Mouse (Mus musculus) mesoderm, embryonic 11.5 days (tissue): Measurements from ENCODE around the gene Adgrv1.
"Not testable (repeated sequence)": the region's sequence is repeated elsewhere in the genome, so short reads cannot be mapped to it uniquely, and the experiment has no call there.

Experiments
- DNase-seq: peaks from one replicate; pipeline ENCODE4 v3.0.0-alpha.2; 2012; ENCODE audit warnings: low read depth, low spot score

Adgrv1 gene

DNA sequence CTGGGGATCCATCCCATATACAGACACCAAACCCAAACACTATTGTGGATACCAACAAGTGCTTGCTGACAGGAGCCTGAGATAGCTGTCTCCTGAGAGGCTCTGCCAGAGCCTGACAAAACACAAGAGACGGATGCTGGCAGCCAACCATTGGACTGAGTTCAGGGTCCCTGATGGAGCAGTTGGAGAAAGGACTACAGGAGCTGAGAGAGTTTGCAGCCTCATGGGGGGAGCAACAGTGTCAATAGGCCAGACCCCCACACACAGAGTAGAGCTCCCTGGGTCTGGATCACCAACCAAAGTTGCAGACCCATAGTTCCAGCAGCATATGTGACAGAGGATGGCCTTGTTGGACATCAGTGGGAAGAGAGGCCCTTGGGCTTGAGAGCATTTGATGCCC, 5.1 kb downstream of the Adgrv1 start:
- not testable (repeated sequence) for DNase-seq

DNA sequence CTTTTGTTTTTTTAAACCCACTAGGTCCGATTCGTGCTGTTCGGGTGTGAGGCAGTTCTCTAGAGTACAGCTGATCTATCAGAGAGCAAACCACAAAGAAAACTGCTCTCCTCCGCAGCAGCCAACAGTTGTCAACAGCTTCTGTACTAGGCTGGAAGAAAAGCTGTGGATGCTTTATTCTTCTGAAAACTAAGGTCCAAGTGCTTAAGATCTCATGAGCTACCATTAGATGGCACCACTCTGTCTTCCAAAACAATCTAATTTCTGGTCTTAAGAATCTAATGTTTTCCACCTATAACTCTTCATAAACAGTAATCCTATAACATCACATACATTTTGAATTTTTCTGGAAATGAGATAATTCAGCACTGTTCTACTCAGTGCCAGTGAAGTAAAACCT, 22.6 kb downstream of the Adgrv1 start:
- DNase-seq = no peak

DNA sequence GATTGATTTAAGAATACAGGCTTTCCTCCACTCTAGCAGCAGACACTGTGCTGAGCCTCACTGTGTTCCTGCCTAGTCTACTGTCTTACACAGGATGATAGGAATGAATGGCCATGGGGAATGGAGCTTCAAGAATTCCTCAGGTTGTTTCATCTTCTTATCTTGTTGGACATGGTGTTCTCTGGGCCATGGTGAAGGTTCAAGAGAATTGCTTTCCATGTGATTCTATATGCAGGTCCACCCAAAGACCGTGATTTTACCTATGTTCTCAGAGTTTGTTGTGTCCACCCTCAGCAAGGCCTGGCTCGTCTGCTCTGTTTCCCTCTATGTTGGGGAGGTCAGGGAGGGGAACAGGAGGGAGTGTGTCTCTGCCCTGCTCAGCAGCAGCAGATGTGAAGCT, 26.0 kb downstream of the Adgrv1 start:
- no peak for DNase-seq

DNA sequence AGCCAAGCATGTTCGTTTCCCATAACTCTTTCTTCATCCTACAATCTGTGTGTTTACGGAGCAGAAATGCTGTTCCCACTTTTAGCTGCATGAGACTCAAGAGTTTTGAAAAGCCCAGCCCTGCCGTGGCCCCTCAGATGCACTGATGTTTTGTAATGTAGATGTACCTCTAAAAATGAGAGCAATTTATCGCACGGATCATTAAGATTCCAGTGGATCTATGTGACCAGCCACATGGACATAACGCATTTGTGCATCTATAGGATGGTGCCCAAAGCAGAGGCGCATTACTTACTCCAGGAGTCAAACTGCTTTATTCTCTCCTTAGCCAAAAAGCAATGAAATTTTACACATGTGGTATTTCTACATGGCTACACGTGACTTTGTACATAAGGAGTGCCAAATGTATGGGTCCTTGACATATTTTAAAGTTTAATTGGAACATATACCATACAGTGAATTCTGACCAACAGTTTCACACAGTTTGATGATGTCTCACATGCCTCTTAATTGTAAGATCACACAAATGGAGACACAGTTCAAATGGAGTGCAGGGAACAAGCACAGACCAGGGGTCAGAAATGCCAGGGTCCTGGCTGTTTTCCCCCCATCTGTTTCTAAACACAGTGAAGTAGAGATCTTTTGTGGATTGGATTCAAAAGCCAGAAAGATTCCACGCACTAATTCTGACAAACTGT, 35.9 kb downstream of the Adgrv1 start:
- DNase-seq = peak; percentile 54

DNA sequence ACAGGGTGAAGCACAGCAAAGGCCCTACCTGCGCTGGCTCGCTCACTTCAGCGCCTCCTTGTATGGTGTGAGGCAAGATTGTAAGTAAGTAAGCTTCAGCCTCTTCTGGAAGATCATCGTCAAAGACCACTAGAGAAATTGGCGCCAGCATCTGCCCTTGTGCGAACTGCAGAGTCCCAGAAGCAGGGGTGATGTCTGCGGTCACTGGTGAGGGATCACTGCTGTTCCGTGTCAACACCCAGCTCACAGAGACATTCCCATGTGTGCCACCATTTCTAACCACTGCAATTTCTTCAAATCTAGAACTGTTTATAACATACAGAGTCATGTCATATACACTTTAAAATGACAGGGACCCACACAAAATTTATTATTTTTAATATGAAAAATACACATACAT, 54.3 kb downstream of the Adgrv1 start:
- DNase-seq = no peak

DNA sequence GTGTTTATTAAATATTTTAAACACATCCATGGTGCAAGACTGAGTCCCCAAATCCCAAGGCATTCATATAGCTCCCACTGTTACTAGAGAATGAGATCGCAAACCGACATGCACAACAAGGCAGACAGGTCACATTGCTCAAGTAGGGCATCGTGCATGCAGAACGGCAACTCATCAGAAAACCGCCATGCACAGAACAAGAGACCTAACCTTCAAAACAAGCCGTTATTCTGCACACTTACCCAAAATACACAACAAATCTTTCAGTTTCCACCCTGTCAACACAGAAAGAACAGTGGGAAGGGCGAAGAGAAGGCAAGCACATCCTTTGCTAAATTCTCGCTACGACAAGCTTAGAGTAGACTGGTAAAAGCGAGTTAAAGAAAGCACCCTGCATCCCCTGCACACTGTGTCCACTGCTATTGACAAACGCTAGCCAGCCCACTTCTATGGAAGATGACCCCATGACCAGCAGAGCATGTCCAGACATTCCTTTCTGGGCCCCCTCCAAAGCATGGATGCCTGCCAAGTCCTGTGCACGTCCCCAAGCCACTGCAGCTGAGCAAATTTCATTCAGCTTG, 62.6 kb downstream of the Adgrv1 start:
- DNase-seq = peak; percentile 77

DNA sequence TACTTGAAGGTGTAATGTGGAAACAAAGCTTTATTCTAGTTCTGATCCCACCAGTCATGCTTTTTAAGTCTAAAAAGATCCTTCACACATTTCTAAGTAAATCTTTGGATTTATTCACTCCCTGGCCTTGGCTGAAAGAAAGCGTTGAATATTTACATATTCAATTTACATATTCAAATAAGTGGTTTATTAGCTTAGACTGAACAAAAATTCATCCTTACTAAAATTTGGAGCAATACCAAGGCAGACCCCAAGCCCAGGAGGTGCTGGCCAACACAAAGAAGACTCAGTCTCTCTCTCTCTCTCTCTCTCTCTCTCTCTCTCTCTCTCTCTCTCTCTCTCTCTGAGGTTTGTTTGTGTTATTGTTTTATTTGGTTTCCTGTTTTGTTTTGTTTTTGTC, 82.9 kb downstream of the Adgrv1 start:
- no peak for DNase-seq

DNA sequence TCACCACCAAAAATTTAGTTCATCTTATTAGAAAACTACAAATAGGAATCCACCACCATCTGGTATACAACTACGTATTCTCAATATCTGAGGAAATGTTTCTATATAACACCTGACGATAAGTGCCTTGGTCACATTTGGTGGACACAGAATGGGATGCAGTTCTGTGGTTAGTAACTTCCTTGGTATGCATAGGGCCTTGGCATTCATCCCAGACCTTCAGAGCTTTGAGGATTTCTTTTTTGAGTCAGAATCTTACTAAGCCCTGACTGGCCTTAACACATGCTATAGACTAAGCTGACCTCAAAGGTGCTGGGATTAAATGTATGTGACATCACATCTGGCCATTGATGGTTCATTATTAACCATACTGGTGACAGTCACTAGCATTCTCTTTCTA, 98.0 kb downstream of the Adgrv1 start:
- no peak for DNase-seq

DNA sequence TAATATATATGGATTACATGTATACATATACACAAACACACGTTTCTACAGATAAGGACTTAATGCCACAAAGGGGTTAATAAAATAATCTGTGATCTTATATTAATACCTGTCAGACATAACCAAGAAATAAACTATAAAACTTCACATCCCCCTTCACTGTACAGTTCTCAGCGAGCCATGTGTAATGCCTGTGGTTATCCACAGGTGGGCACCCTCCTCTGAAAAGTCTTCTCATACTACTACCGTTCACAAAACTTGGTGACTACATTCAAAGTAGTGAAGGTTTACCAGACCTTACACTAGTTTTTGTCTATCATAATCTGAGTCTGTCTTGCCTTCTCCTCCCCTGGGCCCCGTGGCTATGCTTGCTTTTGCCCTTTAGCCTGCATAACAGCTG, 106.3 kb downstream of the Adgrv1 start:
- DNase-seq = peak; percentile 7

DNA sequence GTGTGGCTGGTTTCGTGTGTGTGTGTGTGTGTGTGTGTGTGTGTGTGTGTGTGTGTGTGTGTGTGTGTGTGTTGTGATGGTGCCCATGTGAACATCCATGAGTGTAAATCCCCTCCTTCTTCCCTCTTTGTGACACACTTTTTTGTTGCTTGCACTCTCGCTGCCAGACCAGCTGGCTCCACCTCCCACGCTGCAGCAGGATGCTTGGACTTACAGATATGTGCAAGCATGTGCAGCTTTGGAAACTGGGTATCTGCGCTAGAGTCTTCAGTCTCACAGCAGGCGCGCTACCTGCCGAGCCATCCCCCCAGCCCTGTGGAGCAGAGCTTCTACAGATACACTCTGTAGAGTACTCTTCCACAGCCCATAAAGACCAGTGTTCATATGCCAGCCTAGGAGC, 122.8 kb downstream of the Adgrv1 start:
- no peak for DNase-seq

DNA sequence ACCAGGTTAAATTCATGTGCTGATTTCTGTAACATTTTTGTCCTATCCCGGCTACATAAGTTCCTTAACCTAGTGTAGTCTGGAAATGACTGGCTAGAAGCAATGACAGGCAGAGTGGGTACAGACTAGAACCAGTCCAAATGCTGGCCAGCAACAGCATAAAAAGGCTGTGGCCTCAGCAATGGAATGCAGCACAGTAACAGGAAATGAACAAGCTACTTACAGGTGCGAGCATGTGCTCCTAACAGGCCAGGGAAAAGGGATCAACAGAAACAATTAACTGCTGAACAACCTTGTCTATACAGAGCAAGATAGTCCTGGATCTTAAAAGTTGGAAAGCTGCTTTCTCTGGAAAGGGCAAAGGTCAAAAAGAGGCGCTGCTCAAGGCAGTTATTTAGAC, 135.9 kb downstream of the Adgrv1 start:
- DNase-seq = peak; percentile 4

DNA sequence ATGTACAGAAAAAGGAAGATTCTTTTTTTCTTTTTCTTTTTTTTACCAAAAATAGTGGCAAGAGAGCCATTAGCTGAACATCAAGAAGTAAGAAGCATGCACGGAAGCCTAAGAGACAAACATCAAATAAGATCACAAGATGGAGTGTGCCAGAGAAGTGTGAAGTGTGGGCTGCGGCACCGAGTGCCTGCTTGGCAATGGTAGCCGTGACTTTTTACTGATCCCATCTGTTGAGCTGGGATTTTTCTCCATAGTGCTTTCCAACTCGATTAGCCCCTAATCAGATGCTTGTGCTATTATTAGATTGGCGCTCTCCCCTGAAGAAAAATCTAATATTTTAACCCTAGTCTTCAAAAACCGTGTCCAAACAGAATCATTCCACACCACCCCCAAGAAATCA, 141.0 kb downstream of the Adgrv1 start:
- DNase-seq = no peak

DNA sequence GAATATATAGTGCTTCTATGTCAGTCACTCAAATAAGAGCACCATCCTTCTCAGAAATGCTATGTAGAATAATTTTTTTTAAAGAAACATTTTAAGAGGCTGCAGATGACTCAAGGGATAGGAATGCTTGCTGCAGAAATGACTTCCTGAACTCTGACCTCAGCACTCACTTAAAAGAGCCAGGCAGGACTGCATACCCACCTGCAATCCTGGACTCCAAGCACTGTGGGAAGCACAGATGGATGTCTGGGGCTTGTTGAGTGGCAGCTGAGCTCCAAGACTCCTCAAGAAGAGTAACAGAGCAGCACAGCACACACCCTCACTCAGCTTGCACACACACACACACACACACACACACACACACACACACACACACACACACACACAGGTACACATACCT, 146.0 kb downstream of the Adgrv1 start:
- peak; percentile 45 for DNase-seq

DNA sequence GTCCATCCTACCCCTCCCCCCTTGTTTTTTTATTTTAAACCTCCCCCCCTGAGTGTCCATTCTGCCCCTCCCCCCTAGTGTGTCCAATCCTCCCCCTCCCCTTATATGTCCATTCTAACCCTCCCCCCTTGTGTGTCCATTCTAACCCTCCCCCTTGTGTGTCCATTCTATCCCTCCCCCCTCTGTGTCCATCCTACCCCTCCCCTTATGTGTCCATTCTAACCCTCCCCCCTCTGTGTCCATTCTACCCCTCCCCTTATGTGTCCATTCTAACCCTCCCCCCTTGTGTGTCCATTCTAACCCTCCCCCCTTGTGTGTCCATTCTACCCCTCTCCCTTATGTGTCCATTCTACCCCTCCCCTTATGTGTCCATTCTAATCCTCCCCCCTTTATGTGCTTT, 159.2 kb downstream of the Adgrv1 start:
- no peak for DNase-seq

DNA sequence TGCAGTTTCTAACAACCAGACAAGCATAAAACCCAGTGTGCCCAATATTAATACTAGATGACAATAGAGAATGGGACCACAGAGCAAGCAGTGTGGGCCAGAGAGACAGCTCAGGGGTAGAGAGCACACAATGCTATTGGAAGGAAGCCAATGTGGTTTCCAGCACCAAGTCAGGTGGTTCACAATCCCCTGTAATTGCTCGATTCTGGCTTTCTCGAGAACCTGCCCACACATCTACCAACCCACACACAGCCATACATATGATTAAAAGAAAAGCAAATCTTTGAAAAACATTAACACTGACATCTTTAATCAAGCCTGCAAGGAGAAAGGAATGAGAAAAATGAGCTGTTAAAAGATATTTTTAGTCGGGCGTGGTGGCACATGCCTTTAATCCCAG, 166.3 kb downstream of the Adgrv1 start:
- DNase-seq = no peak

DNA sequence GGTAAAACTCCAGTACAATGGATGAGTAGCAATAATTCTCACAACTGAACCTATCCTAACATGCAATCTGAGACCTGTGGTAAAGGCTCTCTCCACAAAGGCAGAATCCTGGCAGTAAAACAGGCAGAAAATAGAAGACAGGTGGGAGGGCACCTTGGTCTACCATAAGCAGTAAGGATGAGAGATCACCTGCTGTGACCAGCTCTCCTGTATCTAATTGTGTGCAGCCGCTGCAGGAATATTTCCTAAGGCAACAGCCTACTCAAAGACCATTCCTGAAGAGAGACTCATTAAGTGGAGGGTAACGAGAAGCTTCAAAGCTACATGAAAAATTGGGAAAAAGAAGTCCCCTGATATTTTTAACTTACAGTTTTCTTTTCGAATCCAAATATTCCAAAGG, 167.2 kb downstream of the Adgrv1 start:
- DNase-seq = no peak

DNA sequence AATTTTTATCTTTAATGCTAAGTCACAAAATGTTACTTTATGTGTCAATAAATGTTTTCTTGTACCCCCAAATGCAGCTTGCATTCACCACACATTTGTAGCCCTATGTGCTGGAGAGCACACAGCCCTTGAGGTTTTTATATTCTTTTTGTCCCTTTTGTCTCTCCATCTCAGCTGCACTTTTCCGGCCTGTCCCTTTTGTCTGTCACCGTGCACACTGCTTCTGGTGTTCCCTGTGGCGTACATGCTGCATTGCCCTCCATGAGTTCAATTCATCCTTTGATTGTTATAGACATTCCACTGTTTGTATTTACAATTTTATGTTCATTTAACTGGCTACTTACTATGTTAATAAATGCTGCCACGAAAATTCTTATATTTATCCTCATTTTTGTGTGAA, 183.3 kb downstream of the Adgrv1 start:
- no peak for DNase-seq

DNA sequence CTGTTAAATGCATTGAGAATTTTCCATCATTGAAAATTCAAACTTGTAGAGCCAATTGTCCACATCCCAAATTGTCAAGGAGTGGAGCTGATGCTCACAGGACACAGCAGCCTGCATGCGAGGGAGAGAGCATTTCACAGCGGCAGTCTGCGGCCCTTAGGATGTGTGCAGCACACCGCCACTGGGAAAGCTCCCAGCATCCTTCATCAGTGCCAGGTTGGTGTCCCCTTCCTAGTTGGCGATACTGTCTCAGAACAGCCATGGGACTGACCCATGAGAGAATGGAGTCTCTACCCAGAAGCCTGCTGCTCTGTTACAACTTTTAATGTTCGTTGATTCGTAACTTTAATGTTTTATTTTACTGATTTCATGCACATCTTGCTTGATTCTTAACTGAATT, 183.8 kb downstream of the Adgrv1 start:
- DNase-seq = no peak

DNA sequence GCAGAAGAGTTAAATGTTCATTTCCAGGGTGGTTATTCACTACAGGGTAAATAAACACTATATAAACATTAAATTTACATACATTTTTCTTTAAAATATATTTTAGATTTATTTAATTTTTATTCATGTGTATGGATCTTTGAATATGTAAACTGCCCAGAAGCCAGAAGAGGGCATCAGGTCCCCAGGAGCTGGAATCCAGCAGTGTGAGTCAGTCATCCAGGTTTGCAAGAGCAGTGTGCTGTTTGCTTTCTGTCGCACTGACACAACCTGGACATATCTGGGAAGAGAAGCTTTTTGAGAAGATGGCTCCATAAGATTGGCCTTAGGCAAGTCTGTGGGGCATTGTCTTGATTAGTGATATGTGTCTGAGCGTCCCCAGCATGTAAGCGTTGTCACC, 191.5 kb downstream of the Adgrv1 start:
- no peak for DNase-seq

DNA sequence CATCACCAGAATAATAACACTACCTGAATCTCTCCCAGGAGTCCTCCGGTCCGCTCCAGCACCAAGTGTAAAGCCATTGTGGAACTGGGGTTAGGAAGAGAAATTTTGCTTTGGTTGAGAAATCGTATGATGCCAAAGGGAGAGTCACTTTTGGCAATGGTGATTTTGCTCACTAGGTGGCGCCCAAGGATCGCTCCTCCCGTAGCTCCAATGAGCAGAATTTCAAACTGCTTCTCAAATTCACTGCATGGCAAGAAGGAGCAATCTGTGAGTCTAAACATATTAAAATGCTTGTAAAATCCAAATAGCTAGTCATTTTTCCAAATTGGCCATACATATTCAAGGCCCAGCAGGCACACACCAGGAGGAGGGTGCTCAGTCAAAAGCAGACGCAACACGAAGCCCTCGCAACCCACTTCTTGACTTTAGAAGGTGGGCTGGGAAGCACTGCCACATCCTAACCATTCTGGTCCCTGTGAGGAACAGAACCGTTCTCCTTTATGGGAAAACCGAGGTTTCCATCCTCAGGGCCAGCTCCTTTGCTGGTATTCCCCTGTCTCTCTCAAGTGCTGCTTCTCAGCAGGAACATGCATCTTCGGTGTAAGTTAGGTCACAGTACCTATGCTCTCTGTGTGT, 193.4 kb downstream of the Adgrv1 start:
- DNase-seq = peak; percentile 78

DNA sequence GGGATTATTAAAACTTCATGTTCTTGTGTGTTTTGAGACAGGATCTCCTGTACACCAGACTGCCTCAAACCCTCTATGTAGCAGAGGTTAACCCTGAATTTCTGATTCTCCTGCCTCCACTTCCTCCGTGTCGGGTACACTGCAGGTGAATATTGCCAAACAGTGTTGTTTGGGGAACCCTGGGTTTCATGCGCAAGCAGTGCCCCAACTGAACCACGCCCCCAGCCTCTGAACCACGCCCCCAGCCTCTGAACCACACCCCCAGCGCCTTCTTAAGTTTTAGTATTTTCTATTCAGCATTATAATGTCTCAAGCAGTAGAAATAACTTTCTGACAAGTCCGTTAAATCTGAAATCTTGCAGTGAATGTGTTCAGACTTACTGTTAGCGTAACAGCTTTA, 195.9 kb downstream of the Adgrv1 start:
- no peak for DNase-seq

DNA sequence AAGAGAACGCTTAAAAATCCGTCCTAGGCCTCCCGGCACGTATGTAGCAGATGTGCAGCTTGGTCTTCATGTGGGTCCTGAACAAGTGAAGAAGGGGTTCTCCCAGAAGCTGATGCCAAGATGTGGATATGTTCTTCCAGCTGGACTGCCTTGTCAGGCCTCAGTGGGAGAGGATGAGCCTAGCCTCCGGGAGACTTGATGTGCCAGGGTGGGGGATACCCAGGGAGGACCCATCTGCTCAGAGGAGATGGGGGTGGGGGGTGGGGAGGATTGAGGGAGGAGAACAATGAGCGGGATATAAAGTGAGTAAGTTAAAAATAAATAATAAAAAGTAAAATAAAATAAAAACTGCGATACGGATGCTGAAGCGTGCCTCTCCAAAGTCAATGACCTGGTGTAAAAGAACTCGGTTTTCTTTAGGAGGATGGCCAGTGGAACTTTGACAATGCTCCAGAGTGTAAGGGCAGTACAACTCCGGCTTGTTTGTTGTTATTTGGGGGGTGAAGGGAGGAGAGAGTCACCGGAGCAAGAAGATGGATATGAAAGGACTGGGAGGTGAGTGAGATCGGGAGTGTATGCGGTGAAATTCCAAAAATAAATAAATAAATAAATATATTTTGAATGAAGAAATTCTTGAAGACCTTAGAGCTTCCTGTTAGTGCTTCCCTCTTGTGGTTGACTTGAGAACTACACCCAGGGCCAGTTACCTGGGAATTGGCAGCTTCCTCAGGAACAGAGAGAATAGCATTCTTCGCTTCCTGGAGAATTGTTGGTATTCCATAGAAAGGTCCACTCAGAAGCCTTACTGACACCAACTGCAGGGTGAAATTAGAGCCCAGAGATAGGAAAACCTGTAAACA, 205.8 kb downstream of the Adgrv1 start:
- peak; percentile 61 for DNase-seq
